Mouse (Mus musculus) layer of hippocampus, adult 11-12 months (tissue): ENCODE measurements around the gene Rnf186.

Source experiments
- DNase-seq: peaks from one replicate; pipeline ENCODE4 v3.0.0; 2022; ENCODE audit warnings: low spot score

Rnf186 gene

DNA sequence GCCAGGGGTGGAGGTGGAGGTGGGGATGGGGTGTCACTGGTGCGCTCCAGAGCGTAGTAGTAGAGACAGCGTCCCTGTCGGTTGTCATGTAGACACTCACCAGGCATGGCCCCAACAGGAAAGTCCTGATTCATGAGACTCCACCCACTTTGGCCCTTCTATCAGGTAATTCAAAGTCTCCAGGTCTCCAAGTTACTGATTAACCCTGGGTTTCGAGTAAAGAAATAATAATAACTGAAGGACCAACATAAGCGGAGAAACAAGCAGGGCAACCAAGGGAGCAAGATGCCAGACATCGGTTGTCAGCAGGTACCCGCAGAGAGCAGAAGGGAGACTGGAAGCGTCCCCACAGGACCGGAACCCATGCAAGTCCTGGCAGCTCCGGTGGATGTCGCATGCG lies at the start of gene Rnf186:
Gene Rnf186, plus strand, starts transcription at position 247 of the 400 bp plus-strand sequence.
- no peak for DNase-seq

DNA sequence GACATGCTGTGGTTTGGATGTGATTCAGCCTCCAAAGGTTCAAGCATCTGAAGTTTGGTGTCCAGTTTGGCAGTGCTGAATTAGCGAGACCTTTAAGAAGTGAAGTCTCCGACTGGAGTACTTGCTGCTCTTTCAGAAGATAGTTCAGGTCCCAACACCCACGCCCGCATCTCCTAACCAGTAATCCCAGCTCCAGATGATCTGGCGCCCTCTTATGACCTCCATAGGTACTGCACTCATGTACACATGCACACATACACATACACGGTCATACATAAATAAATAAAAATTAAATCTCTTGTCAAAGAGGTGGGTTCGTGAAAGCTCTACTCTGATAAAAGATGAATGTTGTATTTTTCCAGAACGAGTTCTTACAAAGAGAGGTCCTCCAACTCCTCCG lies 49.6 kb upstream of the Rnf186 start:
- DNase-seq, result no peak

DNA sequence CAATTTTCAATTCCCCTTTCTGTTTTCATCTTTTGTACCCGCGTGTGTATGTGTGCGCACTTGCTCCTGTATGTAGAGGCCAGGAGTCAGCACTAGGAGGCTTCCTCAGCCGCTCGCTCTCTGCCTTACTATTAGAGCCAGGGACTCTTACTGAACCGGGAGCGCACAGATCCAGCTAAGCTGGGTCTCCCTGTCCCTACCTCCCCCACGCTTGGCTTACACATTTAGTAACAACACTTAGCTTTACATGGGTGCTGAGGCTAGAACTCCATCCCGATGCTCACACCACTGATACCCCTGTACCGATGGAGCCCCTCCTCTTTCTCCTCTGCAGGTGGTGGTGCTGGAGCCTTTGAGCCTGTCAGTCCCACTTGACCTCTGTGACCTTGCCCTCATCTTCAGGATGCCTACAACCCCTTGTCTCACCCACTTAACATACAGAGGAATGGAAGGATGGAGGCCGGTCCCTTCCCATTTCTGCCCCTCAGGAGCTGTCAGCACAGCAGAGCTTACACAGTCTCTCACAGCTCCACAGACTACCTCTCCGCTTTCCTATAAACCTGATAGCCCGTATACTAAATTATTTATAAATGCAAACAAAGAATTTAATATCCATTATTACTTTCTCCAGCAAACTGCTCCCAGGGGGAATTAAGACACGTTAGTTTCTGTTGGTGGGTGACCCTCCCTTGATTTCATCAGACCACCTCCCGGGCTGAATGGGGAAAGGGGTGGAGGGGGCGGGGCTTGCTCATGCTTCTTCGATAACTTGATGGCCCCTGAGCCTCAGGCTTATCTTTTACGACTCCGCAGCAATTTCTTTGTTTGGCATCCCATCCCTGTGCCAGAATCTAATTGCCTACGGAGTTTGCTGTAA lies 45.4 kb upstream of the Rnf186 start:
- no peak for DNase-seq

DNA sequence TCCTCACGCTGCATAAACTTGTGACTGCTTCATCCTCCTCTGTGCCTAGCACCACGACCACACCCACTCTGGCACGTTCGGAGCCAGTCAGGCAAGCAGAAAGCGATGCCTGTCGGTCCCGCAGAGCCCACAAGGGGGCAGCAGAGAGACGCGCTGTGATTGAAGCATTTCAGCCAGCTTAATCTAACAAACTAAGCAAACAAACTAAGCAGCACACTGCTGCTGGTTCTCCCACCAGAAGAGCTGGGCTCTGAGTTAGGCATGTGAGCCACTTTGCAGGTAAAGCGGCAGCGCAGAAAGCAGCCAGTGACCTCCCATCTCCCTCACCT lies 44.8 kb upstream of the Rnf186 start:
- DNase-seq, result peak; percentile 99

DNA sequence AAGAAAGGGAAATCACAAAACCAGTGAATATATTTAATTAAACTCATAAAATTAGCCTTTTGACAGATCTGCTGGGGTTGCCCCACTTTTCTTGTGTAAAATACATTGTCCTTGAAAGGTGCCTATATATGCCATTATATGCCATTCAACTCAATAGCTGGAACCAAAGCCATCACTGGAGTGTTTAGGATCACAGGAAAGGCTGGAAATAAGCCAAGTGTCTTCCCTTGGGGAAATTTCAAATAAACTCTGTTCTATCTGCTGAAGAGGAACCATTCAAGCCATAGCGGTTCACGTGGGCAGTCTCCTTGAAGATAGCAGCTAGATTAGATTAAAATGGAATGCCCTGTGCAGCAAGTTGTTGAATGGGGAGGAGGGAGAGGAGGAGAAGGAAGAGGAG lies 41.4 kb upstream of the Rnf186 start:
- DNase-seq, result no peak

DNA sequence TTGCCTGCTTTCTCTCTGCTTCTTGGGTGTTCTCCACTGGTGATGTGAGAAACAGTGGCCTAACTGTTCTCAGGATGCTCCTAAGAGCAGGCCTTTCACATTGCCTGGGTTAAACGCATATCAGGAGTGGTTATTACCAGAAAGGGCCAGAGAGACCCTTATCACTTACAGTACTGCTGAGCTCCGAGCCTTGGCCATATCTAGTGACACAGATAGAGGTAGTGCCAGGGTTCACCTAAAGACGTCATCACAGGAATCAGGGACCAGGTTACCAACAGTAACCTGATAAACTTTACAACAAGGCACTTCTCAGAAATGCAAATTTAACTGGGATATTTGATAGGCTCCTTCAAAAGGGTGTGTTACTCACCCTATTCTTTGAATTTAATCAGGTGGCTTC lies 33.0 kb upstream of the Rnf186 start:
- DNase-seq, result no peak

DNA sequence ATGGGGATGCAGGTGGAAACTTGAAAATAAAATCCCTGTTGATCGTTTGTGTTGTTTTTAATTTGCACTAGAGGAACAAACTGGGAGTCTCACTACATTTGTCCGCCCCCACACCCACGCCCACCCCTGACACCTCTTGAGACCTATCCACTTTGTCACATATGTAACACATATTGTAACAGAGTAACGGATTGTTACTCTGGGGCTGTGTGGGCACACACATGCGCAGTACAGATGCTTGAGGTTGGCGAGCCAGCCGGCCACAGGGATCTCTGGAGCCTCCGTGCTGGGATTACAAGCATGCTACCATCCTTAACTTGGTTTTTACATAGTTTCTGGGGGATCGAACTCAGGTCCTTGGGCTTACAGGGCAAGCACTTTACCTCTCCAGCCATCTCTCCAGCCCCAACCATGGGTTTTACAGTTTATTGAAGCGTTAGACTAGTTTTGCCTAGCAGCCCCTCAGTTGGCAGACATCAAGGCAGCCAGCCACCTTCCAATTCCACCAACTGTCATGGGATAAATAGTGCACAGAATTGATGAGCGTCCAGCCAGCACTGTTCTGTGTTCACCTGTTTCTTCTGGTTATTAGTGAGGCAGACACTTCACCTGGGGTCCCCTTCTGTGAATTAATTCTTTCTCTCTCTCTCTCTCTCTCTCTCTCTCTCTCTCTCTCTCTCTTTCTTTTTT lies 32.3 kb upstream of the Rnf186 start:
- DNase-seq, result no peak

DNA sequence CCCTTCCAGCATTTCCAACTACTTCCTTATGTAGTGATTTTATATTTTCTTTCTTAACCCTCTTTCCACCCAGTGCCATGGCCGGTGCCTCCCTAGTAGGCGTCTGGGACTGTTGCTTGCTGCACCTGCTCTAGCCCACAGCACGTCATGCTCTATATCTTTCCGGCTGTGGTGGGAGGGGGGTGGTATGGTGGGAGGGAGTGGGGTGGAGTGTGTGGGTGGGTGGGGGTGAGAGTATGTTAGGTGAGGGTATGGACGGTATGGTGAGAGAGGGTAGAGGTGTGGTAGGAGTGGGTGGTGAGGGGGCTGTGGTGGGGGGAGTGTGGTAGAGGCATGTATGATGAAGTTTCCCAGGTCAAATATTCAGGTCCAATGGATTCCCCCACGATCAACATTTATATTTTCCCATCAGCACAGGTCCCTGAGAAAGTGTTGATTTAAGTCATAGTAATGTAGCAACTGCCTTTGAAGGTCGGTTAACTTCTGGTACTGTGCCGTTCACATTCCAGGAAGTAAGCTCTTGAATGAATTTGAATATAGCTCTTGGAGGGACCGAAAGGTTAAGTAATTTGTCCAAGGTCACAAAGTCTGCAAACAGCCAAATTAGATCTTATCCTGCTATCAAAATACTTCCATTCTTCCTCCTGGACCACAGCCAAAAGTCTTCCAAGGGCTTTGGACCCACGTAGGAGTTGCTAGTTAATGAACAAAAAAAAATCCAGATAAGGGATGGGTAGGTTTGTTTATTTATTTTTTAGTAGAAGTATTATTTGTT lies 28.2 kb upstream of the Rnf186 start:
- no peak for DNase-seq

DNA sequence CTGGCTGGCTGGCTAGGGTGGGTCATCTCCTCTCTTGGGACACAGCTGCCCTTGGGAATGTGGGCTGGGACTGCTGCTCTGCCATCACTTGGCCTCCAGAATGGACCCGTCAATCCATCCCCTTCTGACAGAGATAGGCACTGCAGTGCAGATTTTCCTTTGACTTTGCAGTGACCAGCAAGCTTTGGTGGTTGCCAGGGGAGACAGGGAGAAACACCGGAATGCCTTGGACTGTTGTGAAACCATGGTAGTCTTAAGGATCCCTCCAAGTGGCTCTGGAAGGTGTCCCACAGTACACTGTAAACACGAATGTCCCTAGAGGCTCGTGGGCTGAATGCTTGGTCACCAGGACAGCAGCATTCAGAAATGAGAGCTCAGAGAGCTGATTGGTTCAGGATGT lies 27.4 kb upstream of the Rnf186 start:
- no peak for DNase-seq

DNA sequence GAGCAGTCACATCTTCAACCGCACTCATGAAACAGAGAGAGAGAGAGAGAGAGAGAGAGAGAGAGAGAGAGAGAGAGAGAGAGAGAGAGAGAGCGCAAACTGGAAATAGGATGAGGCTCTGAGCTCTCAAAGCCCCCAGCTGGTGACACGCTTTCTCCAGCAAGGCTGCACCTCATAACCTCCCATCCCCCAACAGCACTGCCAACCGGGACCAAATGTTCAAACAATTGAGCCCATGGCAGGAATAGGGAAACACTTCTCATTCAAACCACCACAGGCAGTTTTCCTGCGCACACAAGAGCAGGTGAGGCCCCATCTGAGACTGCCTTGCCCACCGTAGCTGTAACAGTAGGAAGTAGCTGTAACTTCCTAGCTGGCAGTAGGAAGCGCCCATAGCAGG lies 25.5 kb upstream of the Rnf186 start:
- DNase-seq, result no peak

DNA sequence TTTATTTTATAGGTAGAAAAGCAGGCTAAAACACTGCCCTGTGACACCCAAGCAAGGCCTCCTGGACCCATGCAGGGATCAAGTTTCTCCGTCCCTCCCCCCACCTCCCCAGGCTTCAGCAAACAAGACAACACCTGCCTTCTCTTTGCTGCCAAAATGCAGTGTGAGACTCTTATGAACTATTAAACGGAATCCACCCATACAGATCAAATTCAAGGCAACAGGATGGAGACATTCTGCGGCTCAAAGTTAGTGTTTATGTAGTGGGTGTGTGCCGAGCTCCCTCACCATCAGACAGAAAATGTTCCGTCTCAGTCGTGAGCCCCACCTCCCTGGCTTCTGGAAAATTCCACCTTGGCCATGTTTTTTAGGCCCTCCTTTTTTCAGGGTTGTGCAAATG lies 24.9 kb upstream of the Rnf186 start:
- no peak for DNase-seq

DNA sequence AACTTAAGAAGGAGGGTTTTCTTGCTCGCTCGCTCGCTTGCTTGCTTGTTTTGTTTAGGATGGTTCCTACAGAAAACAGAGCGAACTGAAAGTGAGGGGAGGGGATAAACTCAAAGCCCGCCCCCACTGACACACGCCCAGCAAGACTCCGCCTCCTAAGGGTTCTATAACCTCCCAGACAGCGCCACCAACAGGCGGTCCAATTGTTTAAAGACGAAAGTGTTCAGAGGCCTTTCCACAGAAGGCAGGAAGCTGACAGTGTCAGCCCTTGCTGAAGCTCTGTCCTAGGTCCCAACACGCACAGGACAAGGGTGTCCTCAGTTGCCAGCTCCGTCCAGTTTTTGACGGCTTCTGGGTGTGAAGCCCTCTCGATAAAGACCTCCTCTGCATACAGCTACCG lies 23.2 kb upstream of the Rnf186 start:
- DNase-seq, result peak; percentile 76

DNA sequence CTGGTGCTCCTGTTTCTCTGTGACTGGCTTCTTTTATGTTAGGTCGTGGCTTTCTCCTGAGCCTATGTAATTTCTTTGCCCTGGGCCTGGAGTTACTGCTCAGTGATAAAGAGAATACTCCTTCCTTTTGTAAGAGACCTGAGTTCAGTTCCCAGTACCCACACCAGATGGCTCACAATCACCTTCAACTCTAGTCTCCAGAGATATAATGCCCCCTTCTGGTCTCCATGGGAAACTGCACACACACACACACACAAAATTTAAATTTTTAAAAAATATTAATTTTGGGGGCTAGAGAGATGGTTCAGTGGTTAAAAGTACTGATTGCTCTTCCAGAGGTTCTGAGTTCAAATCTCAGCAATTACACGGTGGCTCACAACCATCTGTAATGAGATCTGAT lies 18.7 kb upstream of the Rnf186 start:
- no peak for DNase-seq

DNA sequence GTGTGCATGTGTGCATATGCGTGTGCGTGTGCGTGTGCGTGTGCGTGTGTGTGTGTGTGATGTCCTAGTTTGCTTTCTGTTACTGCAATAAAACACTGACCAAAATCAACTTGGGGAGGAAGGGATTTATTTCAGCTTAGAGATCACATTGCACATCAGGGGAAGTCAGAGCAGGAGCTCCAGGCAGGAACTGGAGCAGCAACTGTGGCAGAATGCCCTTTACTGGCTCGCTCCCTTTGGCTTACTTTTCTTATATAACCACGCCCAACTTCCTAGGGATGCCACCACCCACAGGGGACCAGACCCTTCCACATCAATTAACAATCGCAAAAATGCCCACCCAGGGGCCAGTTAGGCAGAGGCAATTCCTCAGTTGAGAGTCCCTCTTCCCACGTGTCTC lies 8.3 kb upstream of the Rnf186 start:
- DNase-seq, result no peak

DNA sequence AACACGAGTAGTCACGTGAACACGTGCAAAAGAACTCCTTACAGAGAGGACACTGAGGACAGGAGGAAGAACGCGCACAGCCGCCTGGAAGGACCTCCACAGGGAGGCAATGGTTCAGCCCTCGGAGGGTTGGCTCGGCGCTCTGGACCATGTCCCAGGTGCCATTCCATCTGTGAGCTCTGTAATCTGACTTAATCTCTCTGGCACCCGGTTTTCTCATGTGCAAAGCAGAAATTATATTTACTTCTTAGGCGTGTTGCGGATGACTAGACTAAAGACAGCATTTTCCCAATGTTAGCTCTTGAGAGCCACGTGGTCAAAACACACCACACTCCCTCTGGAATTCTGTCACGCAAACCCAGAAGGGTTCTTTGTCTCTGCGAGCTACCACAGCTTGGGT lies 7.8 kb upstream of the Rnf186 start:
- DNase-seq, result no peak

DNA sequence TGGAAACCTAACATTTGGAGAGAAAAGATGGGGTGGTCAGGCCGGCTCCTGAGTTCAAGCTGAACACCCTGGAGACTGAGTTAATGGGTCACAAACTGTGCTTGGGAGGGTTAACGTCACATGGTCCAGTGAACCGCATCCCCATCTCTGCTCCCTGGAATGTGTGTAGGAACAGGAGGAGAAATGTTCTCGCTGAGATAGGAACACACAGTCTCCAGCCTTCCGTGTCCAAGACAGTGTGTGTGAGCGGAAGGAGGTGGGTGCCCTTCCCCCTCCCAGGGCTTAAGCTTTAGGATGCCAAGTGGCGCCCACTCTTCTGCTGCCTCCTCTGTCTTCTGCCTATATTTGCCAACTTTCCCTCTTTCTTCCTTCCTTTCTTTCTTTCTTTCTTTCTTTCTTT lies 7.0 kb upstream of the Rnf186 start:
- peak; percentile 27 for DNase-seq

DNA sequence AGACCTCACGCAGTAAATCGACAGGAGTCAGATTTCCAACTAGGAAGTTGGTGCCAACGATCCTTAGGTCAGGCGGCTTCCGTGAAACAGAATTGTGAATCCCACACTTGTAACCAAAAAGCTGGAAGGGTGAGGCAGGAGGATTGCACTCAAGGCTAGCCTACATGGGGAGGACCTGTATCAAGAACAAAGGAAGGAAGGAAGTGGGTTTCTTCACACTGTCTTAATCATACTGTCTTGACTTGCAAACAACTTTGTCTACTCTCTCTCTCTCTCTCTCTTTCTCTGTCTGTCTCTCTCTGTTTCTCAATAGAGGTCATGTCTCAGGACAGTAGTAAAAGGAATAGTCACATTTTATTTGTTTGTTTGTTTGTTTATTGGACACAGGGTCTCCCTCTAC lies 4.2 kb upstream of the Rnf186 start:
- DNase-seq, result no peak

DNA sequence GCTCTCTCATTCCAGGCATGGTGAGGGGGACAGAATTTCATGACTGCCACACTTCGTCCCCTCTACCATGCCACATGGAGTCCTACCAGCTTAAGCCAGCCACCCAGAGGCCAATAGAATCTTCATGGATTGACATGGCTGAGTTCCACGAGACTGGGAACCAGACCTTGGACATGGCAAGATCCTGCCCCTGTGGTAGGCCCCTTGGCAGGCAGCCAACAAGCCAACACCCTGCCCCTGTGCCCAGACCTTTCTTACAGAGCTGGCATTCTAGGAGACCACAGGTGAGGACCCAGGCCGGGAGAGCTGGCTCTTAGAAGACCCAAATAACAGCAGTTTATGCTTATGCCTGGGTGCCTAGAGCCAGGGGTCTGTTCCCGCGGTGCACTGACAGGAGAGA lies 1.0 kb upstream of the Rnf186 start:
- no peak for DNase-seq

DNA sequence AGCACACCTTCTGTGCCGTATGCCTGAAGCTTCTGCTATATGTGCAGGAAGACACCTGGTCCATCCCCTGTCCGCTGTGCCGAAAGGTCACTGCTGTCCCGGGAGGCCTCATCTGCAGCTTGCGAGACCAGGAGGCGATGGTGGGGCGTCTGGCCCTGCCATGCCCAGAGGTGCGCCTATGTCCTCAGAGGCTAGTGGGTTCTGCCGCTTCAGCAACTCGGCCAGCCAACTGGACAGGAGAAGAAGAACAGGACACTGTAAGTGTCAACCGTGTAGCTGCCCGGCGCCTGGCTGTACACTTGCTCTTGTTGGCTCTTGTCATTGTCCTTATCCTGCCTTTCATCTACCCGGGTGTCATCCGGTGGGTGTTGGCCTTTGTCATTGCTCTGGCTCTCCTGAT lies 573 bp downstream of the Rnf186 start:
- no peak for DNase-seq

DNA sequence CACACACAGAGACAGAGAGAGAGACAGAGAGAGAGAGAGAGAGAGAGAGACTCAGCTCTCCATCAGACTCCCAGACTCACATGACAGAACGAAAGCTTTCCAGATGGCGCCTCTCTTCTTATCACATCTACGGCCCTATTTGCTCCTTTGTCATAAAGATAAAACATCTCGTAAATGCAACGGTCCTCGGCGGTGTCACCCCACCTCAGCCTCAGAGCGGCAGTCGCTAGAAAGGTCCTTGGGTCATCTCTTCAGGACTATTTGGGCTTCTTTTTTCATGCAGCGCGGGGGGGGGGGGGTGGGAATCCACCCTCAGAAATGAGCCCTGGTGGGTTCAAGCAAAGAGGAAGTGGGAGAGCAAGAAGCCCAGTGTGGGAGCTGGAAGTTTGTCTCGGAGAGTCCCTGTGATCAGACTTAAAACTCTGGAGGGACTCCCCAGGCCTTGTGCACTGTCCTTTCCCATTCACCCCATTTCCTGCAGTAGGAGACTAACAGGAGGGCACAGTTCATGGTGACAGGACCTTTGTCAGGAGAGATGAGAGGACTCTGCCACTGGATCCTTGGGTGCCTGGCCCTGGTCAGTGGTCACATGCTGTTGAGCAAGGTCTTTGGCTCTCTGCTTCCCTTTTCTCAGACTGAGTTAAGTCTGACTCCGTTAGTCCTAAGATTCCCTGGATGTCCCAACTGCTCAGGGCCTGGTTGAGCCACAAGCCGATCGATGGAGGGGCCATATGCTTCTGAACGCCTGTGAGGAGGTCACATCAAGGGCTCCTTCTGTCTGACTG lies 2.1 kb downstream of the Rnf186 start:
- DNase-seq, result no peak

DNA sequence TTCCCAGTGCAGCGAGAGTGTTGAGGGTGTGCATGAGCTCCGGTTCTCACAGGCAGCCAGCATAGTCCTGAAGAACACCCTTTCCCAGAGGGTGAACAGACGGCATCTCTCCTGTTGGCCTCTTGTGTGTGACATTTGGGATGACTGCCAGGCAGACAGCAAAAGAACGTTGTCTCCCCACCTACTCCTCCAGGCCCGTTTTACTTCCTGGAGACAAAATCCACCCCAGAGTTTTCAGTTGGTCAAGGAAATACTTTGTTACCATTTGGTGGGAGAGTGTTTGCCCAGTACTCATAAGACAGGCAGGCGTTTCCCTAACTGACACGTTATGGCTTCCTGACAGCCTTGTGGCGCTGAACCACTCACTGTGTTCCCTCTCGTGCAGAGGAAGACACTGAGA lies 2.8 kb downstream of the Rnf186 start:
- DNase-seq, result no peak

DNA sequence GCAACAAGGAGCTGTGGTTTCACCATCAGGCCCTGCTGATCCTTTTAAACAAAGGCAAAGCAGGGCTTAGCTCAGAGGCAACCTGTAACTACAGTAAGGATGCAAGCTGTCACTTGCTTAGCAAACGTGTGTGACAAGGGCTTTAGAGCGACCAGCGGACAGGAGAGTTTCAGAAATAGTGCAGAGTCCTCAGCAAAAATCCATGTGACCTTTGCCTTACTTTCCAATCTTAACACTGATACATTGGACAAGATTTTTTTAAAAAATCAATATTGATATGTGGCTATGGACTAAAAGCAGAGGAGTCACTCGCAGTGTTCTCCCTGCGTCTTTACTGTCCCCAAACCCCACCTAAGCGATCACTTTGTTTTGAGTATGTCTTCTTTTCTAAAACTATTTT lies 4.5 kb downstream of the Rnf186 start:
- no peak for DNase-seq
